Mouse (Mus musculus) heart, embryonic 11.5 days (tissue): ENCODE data around the gene Tbc1d9. TPM values are rescaled to one million over a fixed set of nuclear protein-coding genes. Genes with fewer than 3 reads are reported as not detected.

Experiments
- ATAC-seq: fragments of 200-750 bp; cut with Nextera tagmentation; replicated peaks from 2 replicates; pipeline ENCODE4 v1.8.0; 2017; ENCODE audit warnings: moderate library complexity; ENCODE audit not compliant: insufficient number of reproducible peaks, low FRiP score, low TSS enrichment
- H3K27ac ChIP-seq: fragments of 300-500 bp; sonication (generic); 2 replicates; pipeline ENCODE4 v1.5.1; 2014; ENCODE audit warnings: mild to moderate bottlenecking, low read depth, low read length
- H3K27me3 ChIP-seq: fragments of 300-500 bp; sonication (generic); 2 replicates; pipeline ENCODE4 v1.6.1; 2014; ENCODE audit warnings: mild to moderate bottlenecking, low read length, mixed read lengths; ENCODE audit not compliant: control insufficient read depth, insufficient read depth
- H3K36me3 ChIP-seq: fragments of 300-500 bp; sonication (generic); 2 replicates; pipeline ENCODE4 v1.6.1; 2014; ENCODE audit warnings: mild to moderate bottlenecking, low read length, moderate library complexity, mixed read lengths; ENCODE audit not compliant: control insufficient read depth, insufficient read depth
- H3K4me1 ChIP-seq: fragments of 300-500 bp; sonication (generic); 2 replicates; pipeline ENCODE4 v1.6.1; 2014; ENCODE audit warnings: low read length; ENCODE audit not compliant: control insufficient read depth, insufficient read depth
- H3K4me2 ChIP-seq: fragments of 300-500 bp; sonication (generic); 2 replicates; pipeline ENCODE4 v1.6.1; 2014; ENCODE audit warnings: mild to moderate bottlenecking, moderate library complexity
- H3K4me3 ChIP-seq: fragments of 300-500 bp; sonication (generic); 2 replicates; pipeline ENCODE4 v1.5.1; 2014; ENCODE audit warnings: low read depth, low read length
- H3K9ac ChIP-seq: fragments of 300-500 bp; sonication (generic); 2 replicates; pipeline ENCODE4 v1.6.1; 2014; ENCODE audit warnings: mild to moderate bottlenecking, low read depth, low read length, moderate library complexity
- H3K9me3 ChIP-seq: fragments of 300-500 bp; sonication (generic); replicated peaks from 2 replicates; pipeline ENCODE4 v1.6.1; 2016; ENCODE audit warnings: low read length; ENCODE audit not compliant: control insufficient read depth
- WGBS: fragments of 180-500 bp; shearing (Covaris S2); extraction: QIAGEN DNeasy Blood & Tissue Kit; methylation state at CpG from one replicate; pipeline ENCODE4 v1.1.7; 2014; ENCODE audit not compliant: insufficient replicate concordance; 5-methylcytosine and 5-hydroxymethylcytosine counted together
- polyA plus RNA-seq: library from polyadenylated mRNA; unstranded; fragments of >200 nt; fragmentation: Nextera tagmentation; extraction: Ambion mirVana; gene quantifications from 2 replicates; pipeline ENCODE4 v1.2.1, GENCODE M21; 2014

Gene Tbc1d9
- polyA plus RNA-seq, 1 experiment from 2014 or later: 1.2 TPM

GRCm38 (mm10) chr8:83169709-83170108, 4.6 kb downstream of the Tbc1d9 start:
- no peak for ATAC-seq
- Histone ChIP-seq H3K9ac (no peak overlapping the region), H3K4me1 (peaks cover 4% of the 10 kb centered on the region; the same call in 1 of the 2 replicates), H3K4me3 (no peak overlapping the region), H3K9me3 (no peaks in the 10 kb centered on the region), H3K27ac (no peak overlapping the region), H3K4me2 (no peak overlapping the region), H3K27me3 (peaks cover 2% of the 10 kb centered on the region; the same call in 1 of the 2 replicates), H3K36me3 (no peaks in the 10 kb centered on the region)
- WGBS: 88% methylated on average over 2 of the region's 2 CpGs

DNA sequence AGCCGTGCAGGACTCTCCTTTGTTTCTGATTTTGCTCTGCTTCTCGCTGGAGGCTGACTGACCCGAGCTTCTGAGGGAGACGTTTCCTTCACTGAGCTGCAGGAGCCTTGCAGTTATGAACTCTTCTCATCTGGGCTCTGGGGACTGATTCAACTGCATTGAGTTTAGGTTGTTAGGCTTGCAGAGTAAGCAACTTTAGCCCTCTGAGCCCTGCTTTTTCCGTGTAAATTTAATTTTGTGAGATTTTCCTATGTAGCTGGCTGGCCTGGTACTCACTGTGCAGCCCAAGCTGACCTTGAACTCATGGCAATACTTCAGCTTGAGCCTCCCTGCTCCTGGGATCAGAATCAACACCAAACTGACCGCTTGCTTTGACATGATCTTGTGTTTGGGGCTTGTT, 5.7 kb downstream of the Tbc1d9 start:
- WGBS: 58% methylated on average over 6 of the region's 6 CpGs
- no peak overlapping the region for H3K27ac ChIP-seq
- H3K36me3 ChIP-seq: no peaks in the 10 kb centered on the region
- H3K4me1 ChIP-seq: no peaks in the 10 kb centered on the region
- H3K4me2 ChIP-seq: no peak overlapping the region
- no peaks in the 10 kb centered on the region; the same call in 1 of the 2 replicates for H3K27me3 ChIP-seq
- H3K4me3 ChIP-seq: no peak overlapping the region
- no peak overlapping the region for H3K9ac ChIP-seq
- no peak for ATAC-seq
- H3K9me3 ChIP-seq: no peaks in the 10 kb centered on the region

DNA sequence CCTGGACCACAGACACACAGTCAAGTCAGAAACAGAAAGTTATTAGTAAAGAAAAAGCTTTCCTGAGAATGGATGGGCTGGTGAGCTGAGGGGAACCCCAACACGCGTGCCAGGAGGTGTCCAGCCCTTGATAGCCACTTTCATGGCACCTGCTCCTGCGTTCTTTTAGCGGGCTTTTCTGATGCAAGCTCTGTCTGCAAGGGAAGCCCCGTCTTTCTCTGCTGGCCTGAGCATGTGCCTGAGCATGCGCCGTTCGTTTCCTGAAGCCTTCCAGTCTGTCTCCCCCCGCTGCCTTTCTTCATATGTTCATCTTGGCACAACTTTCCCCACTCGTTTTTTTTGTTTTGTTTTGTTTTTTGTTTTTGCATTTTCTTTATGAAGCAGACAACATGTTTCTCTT, 10.5 kb downstream of the Tbc1d9 start:
- Histone ChIP-seq H3K4me1 (peaks cover 12% of the 10 kb centered on the region), H3K4me2 (no peak overlapping the region), H3K36me3 (no peaks in the 10 kb centered on the region), H3K4me3 (no peak overlapping the region), H3K27ac (no peak overlapping the region), H3K9me3 (no peaks in the 10 kb centered on the region), H3K9ac (no peak overlapping the region), H3K27me3 (no peaks in the 10 kb centered on the region)
- ATAC-seq: no peak
- 70% methylated on average over 10 of the region's 10 CpGs for WGBS

DNA sequence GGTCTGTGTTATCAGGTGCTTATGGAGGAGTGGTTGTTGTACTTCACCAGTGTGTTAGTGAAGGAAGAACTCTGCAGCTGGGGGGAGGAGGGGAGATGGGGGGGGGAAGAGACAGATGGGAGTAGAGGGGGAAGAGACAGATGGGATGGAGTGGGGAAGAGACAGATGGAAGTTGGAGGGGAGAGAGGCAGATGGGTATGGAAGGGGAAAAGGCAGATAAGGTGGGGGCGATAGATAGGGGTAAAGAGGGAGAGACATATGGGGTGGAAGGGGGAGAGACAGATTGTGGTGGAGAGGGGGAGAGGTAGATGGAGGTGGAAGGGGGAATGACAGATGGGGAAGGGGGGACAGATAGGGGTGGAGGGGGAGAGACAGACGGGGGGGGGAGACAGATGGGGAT, 11.6 kb downstream of the Tbc1d9 start:
- no peak; the same call in 1 of the 2 replicates for ATAC-seq
- 23% methylated on average over 2 of the region's 2 CpGs for WGBS
- Histone ChIP-seq H3K4me1 (peaks cover 12% of the 10 kb centered on the region), H3K9ac (no peak overlapping the region), H3K4me2 (no peak overlapping the region), H3K27me3 (no peaks in the 10 kb centered on the region), H3K27ac (no peak overlapping the region), H3K36me3 (no peaks in the 10 kb centered on the region), H3K9me3 (no peaks in the 10 kb centered on the region), H3K4me3 (no peak overlapping the region)

DNA sequence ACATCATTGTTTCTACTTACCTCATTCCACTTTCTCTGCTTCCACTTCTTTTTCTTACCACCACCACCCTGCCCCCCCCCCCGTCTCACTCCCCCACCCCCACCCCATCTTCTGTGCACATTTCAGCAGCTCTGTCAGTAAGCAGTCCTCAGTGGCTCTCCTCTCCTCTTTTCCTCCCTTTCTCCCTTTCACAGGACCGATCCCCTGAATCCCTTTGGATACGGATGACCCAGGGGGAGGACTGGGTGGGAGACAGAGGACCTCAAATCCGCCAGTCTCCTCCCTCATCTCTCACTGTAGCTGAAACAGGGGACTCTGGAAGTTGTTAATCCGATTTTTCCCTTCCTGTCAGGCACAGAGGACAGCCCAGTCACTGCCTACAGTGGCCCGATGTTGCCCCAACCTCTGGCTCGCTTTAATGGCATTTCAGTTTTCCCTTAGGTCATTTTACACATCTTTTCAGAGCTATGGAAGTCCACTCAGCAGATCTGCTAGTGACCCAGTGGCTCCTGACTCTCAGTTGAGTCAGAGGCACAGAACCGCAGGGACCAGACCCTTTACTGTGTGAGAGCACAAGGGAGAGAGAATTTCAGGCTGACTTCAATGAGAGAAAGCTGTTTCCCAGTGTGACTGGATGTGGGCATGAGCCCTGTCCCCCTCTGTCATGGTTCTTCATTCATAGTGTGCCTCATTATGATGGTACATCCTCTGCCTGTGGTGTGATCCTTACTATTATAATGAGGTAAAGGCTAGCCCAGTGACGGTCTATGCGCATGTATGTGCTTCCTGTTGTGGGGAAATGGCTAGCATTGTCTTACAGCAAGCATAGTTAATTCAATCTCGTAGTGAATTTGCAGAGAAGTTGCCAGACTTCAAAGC, 12.4 kb downstream of the Tbc1d9 start:
- no peaks in the 10 kb centered on the region for H3K27me3 ChIP-seq
- peaks cover 12% of the 10 kb centered on the region for H3K4me1 ChIP-seq
- no peak for ATAC-seq
- H3K36me3 ChIP-seq: no peaks in the 10 kb centered on the region
- H3K27ac ChIP-seq: no peak overlapping the region
- H3K4me3 ChIP-seq: no peak overlapping the region
- H3K4me2 ChIP-seq: peak overlapping the region; percentile 32
- no peaks in the 10 kb centered on the region for H3K9me3 ChIP-seq
- no peak overlapping the region for H3K9ac ChIP-seq
- 15% methylated on average over 11 of the region's 11 CpGs for WGBS

DNA sequence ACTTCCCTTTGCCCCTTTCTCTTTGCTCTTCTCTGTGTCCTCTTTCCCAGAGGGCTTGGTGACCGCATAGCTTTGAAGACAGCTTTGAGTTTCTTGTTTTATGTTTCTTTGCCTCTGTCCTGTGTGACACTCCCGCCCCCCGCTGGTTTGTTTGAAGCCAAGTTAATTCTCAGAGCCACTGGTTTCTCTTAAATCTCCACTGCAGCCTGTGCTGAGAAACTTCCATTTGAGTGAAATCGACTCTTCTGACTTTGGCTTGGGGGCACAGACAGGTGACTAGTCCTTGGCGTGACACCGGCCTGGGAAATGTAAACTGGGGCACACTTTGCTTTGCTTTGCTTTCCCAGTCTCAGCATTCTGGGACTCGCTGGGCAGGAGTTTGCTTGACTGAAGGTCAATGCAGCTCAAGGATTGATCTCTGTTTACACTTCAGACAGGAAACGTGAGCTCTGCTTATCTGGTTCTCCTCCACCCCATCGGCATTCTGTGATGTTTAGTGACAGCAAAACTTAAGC, 13.1 kb downstream of the Tbc1d9 start:
- 4% methylated on average over 9 of the region's 9 CpGs for WGBS
- H3K4me2 ChIP-seq: peak overlapping the region; percentile 25
- ATAC-seq: no peak
- peaks cover 16% of the 10 kb centered on the region for H3K4me1 ChIP-seq
- no peaks in the 10 kb centered on the region for H3K36me3 ChIP-seq
- H3K27ac ChIP-seq: no peak overlapping the region
- H3K9ac ChIP-seq: 0 out of 2 replicates have a peak overlapping the region, but pooled peaks have one; percentile 22
- no peak overlapping the region for H3K4me3 ChIP-seq
- H3K27me3 ChIP-seq: no peaks in the 10 kb centered on the region
- no peaks in the 10 kb centered on the region for H3K9me3 ChIP-seq

DNA sequence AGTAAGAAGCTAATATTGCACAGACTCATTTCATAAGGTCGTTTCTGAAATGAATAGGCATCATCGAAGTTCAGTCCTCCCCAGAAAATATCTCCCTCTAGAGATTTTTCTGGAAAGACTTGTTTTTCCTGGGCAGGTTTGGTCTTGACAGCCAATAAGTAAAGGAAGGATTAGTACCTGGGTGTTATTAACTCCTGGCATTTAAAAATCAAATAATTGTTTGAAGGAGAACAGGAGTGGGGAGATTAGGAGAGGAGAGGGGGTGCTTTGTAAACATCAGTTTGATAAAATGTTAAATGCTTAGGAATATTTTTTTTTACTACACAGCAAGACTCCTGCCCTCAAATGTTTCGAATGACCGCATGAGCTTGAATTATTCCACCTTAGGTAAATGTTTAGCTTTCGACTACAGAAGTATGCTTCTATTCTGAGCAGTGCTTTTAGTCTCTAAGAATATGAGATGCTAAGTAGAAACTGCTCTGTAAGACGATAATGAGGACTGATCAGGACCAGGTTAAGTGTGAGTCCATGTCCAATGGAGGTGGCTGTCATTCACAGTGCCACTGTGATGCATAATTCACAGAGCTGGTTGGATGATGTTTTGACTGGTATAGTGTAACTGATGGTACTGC, 16.8 kb downstream of the Tbc1d9 start:
- ATAC-seq: no peak
- 75% methylated on average over 6 of the region's 6 CpGs for WGBS
- Histone ChIP-seq H3K9me3 (no peaks in the 10 kb centered on the region), H3K4me2 (no peak overlapping the region), H3K36me3 (no peaks in the 10 kb centered on the region), H3K27ac (no peak overlapping the region), H3K4me3 (no peak overlapping the region), H3K4me1 (peaks cover 16% of the 10 kb centered on the region), H3K9ac (no peak overlapping the region), H3K27me3 (no peaks in the 10 kb centered on the region)

DNA sequence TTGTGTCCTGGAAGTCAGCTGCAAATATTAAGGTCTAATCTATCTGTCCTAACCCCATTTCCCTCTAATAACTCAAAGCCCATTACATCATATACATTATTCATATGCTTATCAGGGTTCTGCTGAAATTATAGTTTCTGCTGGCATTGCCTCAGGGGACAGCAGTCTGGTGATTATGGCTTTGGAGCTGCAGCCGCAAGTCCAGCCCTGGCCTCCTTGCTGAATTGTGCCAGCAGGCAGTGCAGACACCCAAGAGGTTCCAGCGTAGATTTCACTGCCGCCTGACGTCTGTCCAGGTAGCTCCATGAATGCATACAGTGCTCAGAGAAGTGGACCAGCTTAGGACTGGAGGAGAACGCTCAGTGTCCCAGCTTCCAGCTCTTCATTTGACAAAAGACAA, 17.6 kb downstream of the Tbc1d9 start:
- WGBS: 82% methylated on average over 5 of the region's 5 CpGs
- Histone ChIP-seq H3K27me3 (no peaks in the 10 kb centered on the region), H3K4me1 (peaks cover 10% of the 10 kb centered on the region), H3K4me3 (no peak overlapping the region), H3K9me3 (no peaks in the 10 kb centered on the region), H3K4me2 (no peak overlapping the region), H3K27ac (no peak overlapping the region), H3K9ac (no peak overlapping the region), H3K36me3 (no peaks in the 10 kb centered on the region)
- ATAC-seq: no peak
